Mouse (Mus musculus) hindbrain, embryonic 16.5 days (tissue): ENCODE measurements around the gene Cep128. TPM values are rescaled to one million over a fixed set of nuclear protein-coding genes. Genes with fewer than 3 reads are reported as not detected.
"Not testable (repeated sequence)": the region's sequence is repeated elsewhere in the genome, so short reads cannot be mapped to it uniquely, and the experiment has no call there.

Experiments used
- ATAC-seq: fragments of 200-750 bp; cut with Nextera tagmentation; 2 replicates; pipeline ENCODE4 v1.8.0; 2017; ENCODE audit warnings: moderate TSS enrichment, moderate library complexity
- H3K27ac ChIP-seq: fragments of 300-500 bp; sonication (generic); 2 replicates; pipeline ENCODE4 v1.5.1; 2014; ENCODE audit warnings: low read depth, mild to moderate bottlenecking, control low read depth, low read length, moderate library complexity
- H3K27me3 ChIP-seq: fragments of 300-500 bp; sonication (generic); replicated peaks from 2 replicates; pipeline ENCODE4 v1.6.1; 2014; ENCODE audit warnings: low read length; ENCODE audit not compliant: control insufficient read depth, insufficient read depth
- H3K36me3 ChIP-seq: fragments of 300-500 bp; sonication (generic); 2 replicates; pipeline ENCODE4 v1.6.1; 2014; ENCODE audit warnings: mild to moderate bottlenecking, low read length, moderate library complexity, mixed read lengths; ENCODE audit not compliant: control insufficient read depth, insufficient read depth
- H3K4me1 ChIP-seq: fragments of 300-500 bp; sonication (generic); 2 replicates; pipeline ENCODE4 v1.6.1; 2014; ENCODE audit warnings: low read depth, low read length; ENCODE audit not compliant: control insufficient read depth, insufficient read depth
- H3K4me2 ChIP-seq: fragments of 300-500 bp; sonication (generic); 2 replicates; pipeline ENCODE4 v1.6.1; 2014; ENCODE audit warnings: mild to moderate bottlenecking, low read length, control low read depth, moderate library complexity
- H3K4me3 ChIP-seq: fragments of 300-500 bp; sonication (generic); 2 replicates; pipeline ENCODE4 v1.5.1; 2014; ENCODE audit warnings: mild to moderate bottlenecking, low read length, control low read depth, moderate library complexity
- H3K9ac ChIP-seq: fragments of 300-500 bp; sonication (generic); 2 replicates; pipeline ENCODE4 v1.6.1; 2014; ENCODE audit warnings: low read depth, mild to moderate bottlenecking, control low read depth, low read length, moderate library complexity
- H3K9me3 ChIP-seq: fragments of 300-500 bp; sonication (generic); 2 replicates; pipeline ENCODE4 v1.6.1; 2014; ENCODE audit warnings: mild to moderate bottlenecking, low read length, moderate library complexity; ENCODE audit not compliant: control insufficient read depth
- WGBS: fragments of 180-500 bp; shearing (Covaris S2); extraction: QIAGEN DNeasy Blood & Tissue Kit; methylation state at CpG from one replicate; pipeline ENCODE4 v1.1.7; 2014; 5-methylcytosine and 5-hydroxymethylcytosine counted together
- polyA plus RNA-seq: library from polyadenylated mRNA; unstranded; fragments of >200 nt; fragmentation: Nextera tagmentation; extraction: Ambion mirVana; gene quantifications from 2 replicates; pipeline ENCODE4 v1.2.1, GENCODE M21; 2015

Gene Cep128
- polyA plus RNA-seq, 1 experiment from 2014 or later: 4.7 TPM

DNA sequence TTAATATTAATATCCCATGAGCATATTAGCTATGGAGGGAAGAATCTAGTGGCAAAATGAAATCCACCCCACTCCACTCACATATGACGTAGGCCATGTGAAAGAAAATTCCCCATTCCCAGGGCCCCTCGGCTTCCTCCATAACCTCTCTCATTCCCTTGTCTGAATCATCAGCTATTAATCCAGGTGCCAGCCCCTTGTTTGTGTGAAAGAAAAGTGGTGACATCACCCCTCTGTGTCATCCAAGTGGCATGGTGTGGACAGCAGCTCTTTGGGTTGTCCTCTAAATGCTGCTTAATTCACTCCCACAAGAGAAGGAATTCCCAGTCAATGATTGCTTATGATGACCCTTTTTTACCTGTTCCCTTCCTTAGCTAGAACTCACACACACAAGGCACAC lies 396.4 kb downstream of the Cep128 start:
- Histone ChIP-seq H3K4me2 (no peak overlapping the region), H3K4me1 (no peaks in the 10 kb centered on the region), H3K9ac (no peak overlapping the region), H3K27ac (no peak overlapping the region), H3K36me3 (no peaks in the 10 kb centered on the region), H3K9me3 (no peaks in the 10 kb centered on the region), H3K4me3 (no peak overlapping the region), H3K27me3 (no peaks in the 10 kb centered on the region)
- 74% methylated on average over 2 of the region's 2 CpGs for WGBS
- no peak for ATAC-seq

DNA sequence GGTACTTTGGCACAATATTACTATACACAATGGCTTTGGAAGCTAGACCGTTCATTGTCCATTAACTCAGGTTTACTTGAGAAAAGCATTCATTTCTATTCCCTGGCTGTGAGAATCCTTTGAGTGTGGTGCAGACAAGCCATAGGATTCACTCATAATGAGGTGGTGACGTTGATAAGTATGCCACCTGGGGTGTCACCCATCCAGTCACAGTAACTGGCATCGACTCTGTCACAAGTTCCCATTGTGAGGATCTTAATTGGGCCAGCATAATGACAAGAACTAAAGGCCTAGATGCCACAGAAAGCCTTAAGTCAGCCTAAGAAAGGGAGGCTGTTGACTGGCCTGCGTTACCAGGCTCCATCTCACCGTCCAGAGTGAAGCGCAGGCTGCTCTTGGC lies 396.9 kb downstream of the Cep128 start:
- H3K27me3 ChIP-seq: no peaks in the 10 kb centered on the region
- H3K4me1 ChIP-seq: no peaks in the 10 kb centered on the region
- H3K9ac ChIP-seq: no peak overlapping the region
- H3K4me3 ChIP-seq: no peak overlapping the region
- H3K36me3 ChIP-seq: no peaks in the 10 kb centered on the region
- no peak for ATAC-seq
- no peak overlapping the region for H3K27ac ChIP-seq
- no peak overlapping the region for H3K4me2 ChIP-seq
- no peaks in the 10 kb centered on the region for H3K9me3 ChIP-seq
- 54% methylated on average over 6 of the region's 6 CpGs for WGBS

DNA sequence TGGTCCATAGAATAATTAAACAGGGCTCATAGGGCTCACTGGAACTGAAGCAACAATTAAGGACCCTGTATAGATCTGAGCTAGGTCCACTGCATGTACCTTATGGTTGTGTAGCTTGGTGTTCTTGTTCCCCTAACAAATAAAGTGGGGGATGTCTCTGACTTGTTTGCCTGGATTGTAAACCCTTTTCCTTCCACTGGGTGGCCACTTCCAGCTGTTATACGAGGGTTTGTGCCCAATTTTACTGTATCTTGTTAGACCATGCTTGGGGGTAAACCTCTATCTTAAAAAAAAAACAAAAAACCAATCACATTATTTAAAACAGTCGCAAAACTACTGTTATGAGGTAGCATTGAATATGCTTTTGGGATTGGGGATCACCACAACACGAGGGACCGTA lies 402.2 kb downstream of the Cep128 start:
- Histone ChIP-seq H3K36me3 (no peaks in the 10 kb centered on the region), H3K4me3 (no peak overlapping the region), H3K4me2 (no peak overlapping the region), H3K27ac (no peak overlapping the region), H3K9ac (no peak overlapping the region), H3K27me3 (no peaks in the 10 kb centered on the region), H3K4me1 (no peaks in the 10 kb centered on the region), H3K9me3 (no peaks in the 10 kb centered on the region)
- 87% methylated on average over 4 of the region's 4 CpGs for WGBS
- no peak for ATAC-seq

DNA sequence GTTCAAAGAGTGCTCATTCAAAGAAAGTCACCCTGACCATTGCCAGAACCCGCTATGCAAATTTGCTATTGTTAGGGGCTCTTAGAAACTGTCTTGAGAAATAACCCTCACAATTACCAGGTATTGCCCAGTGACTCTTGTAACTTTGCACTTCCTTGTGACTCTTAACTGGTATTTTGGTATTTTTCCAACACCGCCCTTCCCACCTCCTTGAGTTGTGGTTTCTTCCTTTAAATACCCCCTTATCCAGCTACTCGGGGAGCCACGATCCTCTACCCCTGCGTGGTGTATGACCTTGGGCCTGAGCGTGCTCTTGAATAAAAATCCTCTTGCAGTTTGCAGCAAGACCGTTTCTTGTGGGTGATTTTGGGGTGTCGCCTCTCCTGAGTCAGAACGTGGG lies 407.8 kb downstream of the Cep128 start:
- not testable (repeated sequence) for H3K4me2 ChIP-seq, H3K27ac ChIP-seq, H3K4me3 ChIP-seq, ATAC-seq, H3K9ac ChIP-seq, H3K9me3 ChIP-seq, H3K36me3 ChIP-seq, H3K4me1 ChIP-seq, H3K27me3 ChIP-seq
- WGBS: 91% methylated on average over 9 of the region's 9 CpGs

DNA sequence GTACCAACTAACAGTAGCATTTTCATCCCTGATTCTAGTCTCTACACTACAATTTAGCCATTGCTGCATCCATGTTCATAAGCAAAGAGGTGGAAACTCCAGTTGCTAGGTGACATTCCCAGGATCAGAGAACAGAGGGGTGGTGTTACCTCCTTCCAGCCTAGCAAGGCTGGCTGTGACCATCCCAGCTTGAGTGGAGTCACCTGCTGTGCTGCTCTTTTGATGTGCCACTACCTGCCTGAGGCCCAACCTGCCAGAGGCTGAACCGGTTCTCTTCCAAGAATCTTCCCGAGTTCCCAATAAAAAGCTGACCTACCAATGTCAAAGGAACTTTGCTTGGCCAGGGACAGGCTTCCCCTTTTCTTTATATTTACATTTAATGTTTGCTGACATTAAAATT lies 408.8 kb downstream of the Cep128 start:
- no peak for ATAC-seq
- H3K4me1 ChIP-seq: no peaks in the 10 kb centered on the region
- H3K9me3 ChIP-seq: no peaks in the 10 kb centered on the region
- H3K36me3 ChIP-seq: no peaks in the 10 kb centered on the region
- H3K27me3 ChIP-seq: no peaks in the 10 kb centered on the region
- H3K4me3 ChIP-seq: no peak overlapping the region
- no peak overlapping the region for H3K27ac ChIP-seq
- WGBS: 36% methylated on average over 2 of the region's 2 CpGs
- no peak overlapping the region for H3K4me2 ChIP-seq
- H3K9ac ChIP-seq: no peak overlapping the region

DNA sequence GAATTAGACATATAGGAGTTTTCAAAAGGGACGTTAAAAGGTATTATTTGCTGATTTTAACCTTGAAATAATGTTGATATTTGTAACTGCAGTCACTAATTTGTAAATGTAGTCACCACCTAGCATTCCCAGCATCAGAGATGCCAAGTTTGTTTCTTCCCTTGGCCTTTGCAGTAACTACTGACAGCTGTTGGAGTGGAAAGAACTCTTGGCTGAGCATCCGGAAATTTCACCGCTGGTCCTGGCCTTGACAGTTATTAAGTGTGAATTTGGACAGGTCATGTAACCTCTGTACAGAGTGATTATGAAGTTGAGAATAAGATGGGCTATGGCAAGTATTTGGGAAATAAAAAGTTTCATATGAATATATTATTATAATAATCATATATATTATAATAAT lies 413.1 kb downstream of the Cep128 start:
- no peaks in the 10 kb centered on the region for H3K36me3 ChIP-seq
- H3K27ac ChIP-seq: no peak overlapping the region
- no peaks in the 10 kb centered on the region for H3K9me3 ChIP-seq
- no peaks in the 10 kb centered on the region for H3K27me3 ChIP-seq
- H3K4me1 ChIP-seq: no peaks in the 10 kb centered on the region
- no peak for ATAC-seq
- H3K4me3 ChIP-seq: no peak overlapping the region
- no peak overlapping the region for H3K9ac ChIP-seq
- no peak overlapping the region for H3K4me2 ChIP-seq
- WGBS: 91% methylated on average over 3 of the region's 3 CpGs

DNA sequence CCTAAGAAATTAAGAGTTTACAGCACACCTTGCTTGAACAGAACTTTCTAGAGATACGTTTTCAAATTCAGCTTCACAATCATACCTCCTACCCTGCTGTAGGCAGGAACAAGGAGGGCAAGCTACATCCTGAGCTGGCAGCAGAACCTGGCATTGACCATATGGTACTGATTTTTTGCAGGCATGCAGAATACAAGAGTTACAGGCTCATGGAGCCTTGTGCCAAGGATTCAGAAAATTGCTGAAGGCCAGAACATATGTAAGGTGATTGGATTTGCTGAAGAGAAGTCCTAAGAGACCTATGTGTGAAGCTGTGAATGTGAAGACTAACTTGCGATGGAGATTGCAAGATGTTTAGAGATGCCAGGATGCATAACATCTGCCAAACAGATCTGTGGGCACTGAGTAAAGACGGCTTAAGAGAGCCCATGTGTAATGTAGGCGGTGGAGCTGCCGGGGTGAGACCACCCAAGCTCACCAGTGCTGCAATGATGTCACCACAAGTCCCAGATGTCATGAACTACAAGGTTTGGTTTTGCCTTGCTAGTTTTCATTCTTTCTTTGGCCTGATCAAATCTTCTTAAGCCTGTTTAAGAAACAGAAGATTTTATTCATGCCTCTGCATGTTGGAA lies 422.7 kb downstream of the Cep128 start:
- Histone ChIP-seq H3K9me3 (no peaks in the 10 kb centered on the region), H3K36me3 (no peaks in the 10 kb centered on the region), H3K9ac (no peak overlapping the region), H3K4me3 (no peak overlapping the region), H3K4me1 (no peaks in the 10 kb centered on the region), H3K27me3 (no peaks in the 10 kb centered on the region), H3K4me2 (no peak overlapping the region), H3K27ac (no peak overlapping the region)
- ATAC-seq: peak; percentile 69; the same call in 1 of the 2 replicates
- 80% methylated on average over 5 of the region's 5 CpGs for WGBS

DNA sequence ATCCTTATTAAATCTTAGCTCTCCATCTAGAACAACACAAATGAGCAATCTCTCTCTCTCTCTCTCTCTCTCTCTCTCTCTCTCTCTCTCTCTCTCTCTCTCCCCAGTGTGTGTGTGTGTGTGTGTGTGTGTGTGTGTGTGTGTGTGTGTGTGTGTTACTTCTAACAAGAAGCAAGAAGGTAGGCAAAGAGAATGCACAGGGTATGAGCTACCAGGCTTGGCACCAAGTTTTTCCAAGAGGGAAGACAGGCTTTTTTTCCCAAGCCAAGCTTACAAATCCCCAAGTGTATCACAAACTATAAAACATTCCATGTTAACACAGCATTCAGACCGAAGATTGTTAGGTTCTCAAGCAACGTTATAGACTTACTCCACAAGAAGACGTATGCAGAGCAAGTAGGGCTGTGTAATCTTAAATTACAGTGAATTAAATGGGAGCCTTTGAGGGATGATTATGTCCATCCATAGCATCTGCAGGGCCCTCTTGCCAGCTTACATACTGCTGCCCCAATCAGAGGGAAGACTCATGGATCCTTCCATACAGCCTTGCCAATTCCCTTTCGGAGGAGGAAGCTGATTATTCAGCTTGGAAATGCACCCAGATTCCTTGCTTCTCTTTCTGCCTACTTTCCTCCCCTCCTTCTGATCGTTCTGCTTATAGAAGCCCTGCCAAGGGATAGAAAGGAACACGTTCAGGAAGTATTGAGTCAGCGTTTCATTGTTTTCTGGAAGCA lies 429.3 kb downstream of the Cep128 start:
- peak; percentile 48 for ATAC-seq
- H3K4me1 ChIP-seq: no peaks in the 10 kb centered on the region
- no peaks in the 10 kb centered on the region for H3K27me3 ChIP-seq
- H3K4me3 ChIP-seq: no peak overlapping the region
- no peaks in the 10 kb centered on the region for H3K9me3 ChIP-seq
- WGBS: 76% methylated on average over 7 of the region's 7 CpGs
- no peak overlapping the region for H3K9ac ChIP-seq
- H3K27ac ChIP-seq: no peak overlapping the region
- H3K36me3 ChIP-seq: no peaks in the 10 kb centered on the region
- H3K4me2 ChIP-seq: no peak overlapping the region
